Mouse (Mus musculus): ENCODE measurements around the gene Kif13a. TPM values are rescaled to one million over a fixed set of nuclear protein-coding genes. Genes with fewer than 3 reads are reported as not detected.

Gene Kif13a
- polyA plus RNA-seq, 1 experiment from 2014 or later = 13.5 TPM

DNA sequence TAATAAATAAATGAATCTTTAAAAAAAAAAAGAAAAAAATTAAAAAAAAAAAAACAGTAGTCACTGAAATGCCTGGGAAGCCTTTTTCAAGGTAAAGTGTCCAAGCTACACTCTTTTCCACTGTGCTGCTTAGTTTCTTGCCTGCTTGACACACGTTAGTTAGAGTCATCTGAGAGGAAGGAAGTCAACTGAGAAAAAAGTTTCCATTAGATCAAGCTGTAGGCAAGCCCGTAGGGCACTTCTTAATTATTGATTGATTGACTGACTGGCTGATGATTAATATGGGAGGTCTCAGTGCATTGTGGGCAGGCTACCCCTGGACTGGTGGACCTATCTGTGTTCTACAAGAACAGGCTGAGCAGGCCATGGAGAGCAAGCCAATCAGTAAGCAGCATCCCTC lies 9.9 kb downstream of the Kif13a start:
- TF ChIP-seq EP300 (optimal IDR thresholded peaks at IDR 0.05) (no peak), CTCF (IDR thresholded peaks at IDR 0.05; ENCODE audit: low read depth) (no peak)
- H3K4me2 ChIP-seq (replicated peaks; ENCODE audit: low read depth) = no peak overlapping the region
- DNase-seq (ENCODE audit: low spot score) (no peak), ATAC-seq (ENCODE audit: low FRiP score, low TSS enrichment) (no peak)
- H3K9ac ChIP-seq (ENCODE audit: low read length) = no peak overlapping the region
- no peaks in the 10 kb centered on the region for H3K9me3 ChIP-seq (ENCODE audit: control insufficient read depth, low read length)
- H3K36me3 ChIP-seq (ENCODE audit: control insufficient read depth, insufficient read depth, low read length) = no peaks in the 10 kb centered on the region
- WGBS = 90% methylated on average over 2 of the region's 2 CpGs
- no peaks in the 10 kb centered on the region for H3K4me1 ChIP-seq (replicated peaks; ENCODE audit: control insufficient read depth, insufficient read depth)
- H3K4me3 ChIP-seq (ENCODE audit: low read depth, low read length) = no peak overlapping the region
- H3K27me3 ChIP-seq (ENCODE audit: control insufficient read depth, insufficient read depth, low read length) = no peaks in the 10 kb centered on the region
- no peak overlapping the region for H3K27ac ChIP-seq (replicated peaks)

DNA sequence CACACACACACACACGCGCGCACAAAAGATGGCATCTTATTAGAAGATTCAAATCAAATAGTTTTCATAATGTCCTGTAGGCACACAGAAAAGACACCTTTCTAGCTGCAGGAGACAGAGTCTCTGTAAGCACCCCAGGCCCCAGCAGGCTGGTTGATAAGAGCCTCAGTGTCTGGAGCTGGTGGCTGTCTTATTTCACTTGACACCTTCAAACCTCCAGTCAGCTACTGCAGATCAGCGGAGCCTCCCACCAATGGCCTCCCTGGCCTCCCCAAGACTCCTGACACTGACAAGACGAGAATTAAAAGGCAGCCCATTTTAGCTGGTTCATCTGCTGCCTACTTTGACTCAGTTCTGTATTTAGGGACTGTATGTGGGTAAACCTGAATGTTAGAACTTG lies 11.2 kb downstream of the Kif13a start:
- WGBS = 81% methylated on average over 5 of the region's 5 CpGs
- Histone ChIP-seq H3K9ac (ENCODE audit: low read length) (no peak overlapping the region), H3K9me3 (ENCODE audit: control insufficient read depth, low read length) (no peaks in the 10 kb centered on the region), H3K36me3 (ENCODE audit: control insufficient read depth, insufficient read depth, low read length) (no peaks in the 10 kb centered on the region), H3K27ac (replicated peaks) (no peak overlapping the region), H3K4me3 (ENCODE audit: low read depth, low read length) (no peak overlapping the region), H3K4me2 (replicated peaks; ENCODE audit: low read depth) (no peak overlapping the region), H3K4me1 (replicated peaks; ENCODE audit: control insufficient read depth, insufficient read depth) (no peaks in the 10 kb centered on the region), H3K27me3 (ENCODE audit: control insufficient read depth, insufficient read depth, low read length) (no peaks in the 10 kb centered on the region)
- DNase-seq (ENCODE audit: low spot score) (no peak), ATAC-seq (ENCODE audit: low FRiP score, low TSS enrichment) (no peak)
- TF ChIP-seq EP300 (optimal IDR thresholded peaks at IDR 0.05) (no peak), CTCF (IDR thresholded peaks at IDR 0.05; ENCODE audit: low read depth) (no peak)

- no peak for ATAC-seq (ENCODE audit: low FRiP score, low TSS enrichment)
- Histone ChIP-seq H3K9me3 (ENCODE audit: control insufficient read depth, low read length) (no peaks in the 10 kb centered on the region), H3K4me1 (replicated peaks; ENCODE audit: control insufficient read depth, insufficient read depth) (peaks cover 2% of the 10 kb centered on the region; the same call in 1 of the 2 replicates), H3K36me3 (ENCODE audit: control insufficient read depth, insufficient read depth, low read length) (no peaks in the 10 kb centered on the region), H3K27me3 (ENCODE audit: control insufficient read depth, insufficient read depth, low read length) (no peaks in the 10 kb centered on the region), H3K27ac (replicated peaks) (no peak overlapping the region), H3K4me3 (ENCODE audit: low read depth, low read length) (no peak overlapping the region), H3K4me2 (replicated peaks; ENCODE audit: low read depth) (no peak overlapping the region), H3K9ac (ENCODE audit: low read length) (no peak overlapping the region)
- 75% methylated on average over 6 of the region's 6 CpGs for WGBS
- no peak for TF ChIP-seq EP300 (optimal IDR thresholded peaks at IDR 0.05)
- no peak for TF ChIP-seq CTCF (IDR thresholded peaks at IDR 0.05; ENCODE audit: low read depth)
- DNase-seq (ENCODE audit: low spot score) = no peak
Measured at GRCm38 (mm10) chr13:46911960-46912359, 17.7 kb downstream of the Kif13a start.

- H3K4me3 ChIP-seq (ENCODE audit: low read depth, low read length) = no peak overlapping the region
- DNase-seq (ENCODE audit: low spot score) (no peak), ATAC-seq (ENCODE audit: low FRiP score, low TSS enrichment) (no peak)
- TF ChIP-seq CTCF (IDR thresholded peaks at IDR 0.05; ENCODE audit: low read depth) = no peak
- TF ChIP-seq EP300 (optimal IDR thresholded peaks at IDR 0.05) = no peak
- no peaks in the 10 kb centered on the region for H3K9me3 ChIP-seq (ENCODE audit: control insufficient read depth, low read length)
- 39% methylated on average over 11 of the region's 11 CpGs for WGBS
- no peak overlapping the region for H3K4me2 ChIP-seq (replicated peaks; ENCODE audit: low read depth)
- no peaks in the 10 kb centered on the region for H3K27me3 ChIP-seq (ENCODE audit: control insufficient read depth, insufficient read depth, low read length)
- no peak overlapping the region for H3K27ac ChIP-seq (replicated peaks)
- peaks cover 2% of the 10 kb centered on the region; the same call in 1 of the 2 replicates for H3K4me1 ChIP-seq (replicated peaks; ENCODE audit: control insufficient read depth, insufficient read depth)
- no peaks in the 10 kb centered on the region for H3K36me3 ChIP-seq (ENCODE audit: control insufficient read depth, insufficient read depth, low read length)
- H3K9ac ChIP-seq (ENCODE audit: low read length) = no peak overlapping the region
Measured at GRCm38 (mm10) chr13:46911018-46911419, 18.6 kb downstream of the Kif13a start.

DNA sequence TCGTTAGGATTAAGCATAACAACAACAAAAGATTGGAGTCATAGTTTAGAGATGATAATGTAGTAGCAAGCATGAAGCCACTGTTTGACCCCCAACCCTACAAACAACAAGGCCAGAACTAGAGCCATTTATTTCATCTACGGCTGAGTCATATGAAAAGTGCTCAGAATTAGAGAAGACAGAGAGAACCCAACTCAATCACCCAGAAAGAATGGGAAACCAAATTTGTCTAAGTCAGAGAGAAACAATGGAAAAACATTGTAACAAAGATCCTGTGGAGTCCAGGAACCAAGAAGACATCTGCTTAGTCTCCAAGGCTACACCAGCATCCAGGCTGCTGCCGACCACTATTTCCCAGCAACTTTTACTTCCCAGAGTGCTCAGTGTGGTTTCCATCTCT lies 19.7 kb downstream of the Kif13a start:
- 57% methylated on average over 3 of the region's 3 CpGs for WGBS
- TF ChIP-seq EP300 (optimal IDR thresholded peaks at IDR 0.05) (no peak), CTCF (IDR thresholded peaks at IDR 0.05; ENCODE audit: low read depth) (no peak)
- no peak overlapping the region for H3K4me3 ChIP-seq (ENCODE audit: low read depth, low read length)

DNA sequence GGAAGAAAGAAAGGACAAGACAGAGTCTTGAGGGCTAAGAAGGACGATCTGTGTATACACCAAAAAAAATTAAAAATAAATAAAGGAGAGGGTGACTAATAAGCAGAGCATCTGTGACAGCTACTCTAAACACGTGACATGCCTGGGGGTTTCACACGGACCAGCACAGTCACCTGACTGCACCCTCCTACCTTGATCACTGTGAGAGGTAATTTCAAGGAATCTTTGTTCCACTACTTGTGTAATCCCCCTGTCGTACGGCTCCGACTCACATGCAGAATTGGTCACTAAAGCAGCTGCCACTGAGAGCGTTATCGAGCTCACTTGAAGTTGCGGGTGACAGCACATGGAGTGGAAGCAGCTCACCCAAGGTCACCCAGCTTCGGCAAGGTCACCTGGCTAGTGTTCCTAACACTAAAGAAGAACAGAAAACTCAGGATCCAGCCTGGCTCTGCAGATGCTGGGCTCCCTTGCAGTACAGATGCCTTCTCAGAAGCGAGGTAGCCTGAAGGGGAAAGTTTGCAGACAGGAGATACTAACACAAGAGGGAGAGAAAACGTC lies 20.6 kb downstream of the Kif13a start:
- no peak overlapping the region for H3K27ac ChIP-seq (replicated peaks)
- peaks cover 2% of the 10 kb centered on the region; the same call in 1 of the 2 replicates for H3K4me1 ChIP-seq (replicated peaks; ENCODE audit: control insufficient read depth, insufficient read depth)
- H3K4me2 ChIP-seq (replicated peaks; ENCODE audit: low read depth) = no peak overlapping the region
- no peaks in the 10 kb centered on the region for H3K9me3 ChIP-seq (ENCODE audit: control insufficient read depth, low read length)
- H3K27me3 ChIP-seq (ENCODE audit: control insufficient read depth, insufficient read depth, low read length) = no peaks in the 10 kb centered on the region
- DNase-seq (ENCODE audit: low spot score) (no peak), ATAC-seq (ENCODE audit: low FRiP score, low TSS enrichment) (no peak)
- H3K9ac ChIP-seq (ENCODE audit: low read length) = no peak overlapping the region
- TF ChIP-seq CTCF (IDR thresholded peaks at IDR 0.05; ENCODE audit: low read depth) = no peak
- no peak for TF ChIP-seq EP300 (optimal IDR thresholded peaks at IDR 0.05)
- WGBS = 66% methylated on average over 12 of the region's 12 CpGs
- no peak overlapping the region for H3K4me3 ChIP-seq (ENCODE audit: low read depth, low read length)
- no peaks in the 10 kb centered on the region for H3K36me3 ChIP-seq (ENCODE audit: control insufficient read depth, insufficient read depth, low read length)

More for the DNA sequence above, 19.7 kb downstream of the Kif13a start:
- no peak for DNase-seq (ENCODE audit: low spot score)
- no peak overlapping the region for H3K4me2 ChIP-seq (replicated peaks; ENCODE audit: low read depth)
- no peaks in the 10 kb centered on the region for H3K27me3 ChIP-seq (ENCODE audit: control insufficient read depth, insufficient read depth, low read length)
- no peak overlapping the region for H3K27ac ChIP-seq (replicated peaks)
- ATAC-seq (ENCODE audit: low FRiP score, low TSS enrichment) = no peak
- no peak overlapping the region for H3K9ac ChIP-seq (ENCODE audit: low read length)
- H3K4me1 ChIP-seq (replicated peaks; ENCODE audit: control insufficient read depth, insufficient read depth) = peaks cover 2% of the 10 kb centered on the region; the same call in 1 of the 2 replicates
- no peaks in the 10 kb centered on the region for H3K36me3 ChIP-seq (ENCODE audit: control insufficient read depth, insufficient read depth, low read length)
- H3K9me3 ChIP-seq (ENCODE audit: control insufficient read depth, low read length) = no peaks in the 10 kb centered on the region
